Mouse (Mus musculus) thymus, adult 2 months (tissue): ENCODE data around the gene Pom121l2.

ENCODE experiments used
- CTCF ChIP-seq: fragments of 200-500 bp; IDR thresholded peaks from 2 replicates; pipeline ENCODE4 v1.5.1; 2012; ENCODE audit warnings: mild to moderate bottlenecking, control low read depth, low read length, moderate library complexity, borderline replicate concordance; ENCODE audit not compliant: control insufficient read depth, poor library complexity, insufficient read depth; ENCODE audit errors: extremely low read depth
- POLR2A ChIP-seq: fragments of 200-500 bp; IDR thresholded peaks from 2 replicates; pipeline ENCODE4 v1.6.1; 2012; ENCODE audit warnings: mild to moderate bottlenecking, low read length, control low read depth, moderate library complexity; ENCODE audit not compliant: control insufficient read depth, poor library complexity, insufficient read depth; ENCODE audit errors: extremely low read depth

GRCm38 (mm10) chr13:21993957-21994738, 13.2 kb downstream of the Pom121l2 start:
- no peak for TF ChIP-seq CTCF
- no peak for TF ChIP-seq POLR2A
